Mouse (Mus musculus) C2C12 (cell line): ENCODE data around the gene Armh3. TPM values are rescaled to one million over a fixed set of nuclear protein-coding genes. Genes with fewer than 3 reads are reported as not detected.

Experiments used
- H3K27me3 ChIP-seq: one replicate; pipeline ENCODE4 v1.6.1; 2011; ENCODE audit not compliant: control insufficient read depth, insufficient read depth, insufficient read length
- H3K36me3 ChIP-seq: one replicate; pipeline ENCODE4 v1.6.1; 2011; ENCODE audit not compliant: control insufficient read depth, insufficient read depth
- H3K4me3 ChIP-seq: one replicate; pipeline ENCODE4 v1.5.1; 2011; ENCODE audit warnings: mild to moderate bottlenecking, control low read depth; ENCODE audit not compliant: poor library complexity, insufficient read depth, severe bottlenecking
- H3K79me2 ChIP-seq: one replicate; pipeline ENCODE4 v1.6.1; 2011; ENCODE audit not compliant: control insufficient read depth, insufficient read depth
- H3K79me3 ChIP-seq: one replicate; pipeline ENCODE4 v1.6.1; 2011; ENCODE audit warnings: low read depth, control low read depth
- H3ac ChIP-seq: one replicate; pipeline ENCODE3; 2011; ENCODE audit warnings: low read depth; ENCODE audit not compliant: control insufficient read depth, insufficient read length
- CEBPB ChIP-seq: IDR thresholded peaks from one replicate; pipeline ENCODE4 v1.6.1; 2011; ENCODE audit warnings: low read depth, mild to moderate bottlenecking, control low read depth, moderate library complexity
- CTCF ChIP-seq: IDR thresholded peaks from one replicate; pipeline ENCODE4 v1.5.1; 2011; ENCODE audit not compliant: control insufficient read depth, insufficient read depth, insufficient read length
- FOSL1 ChIP-seq: IDR thresholded peaks from one replicate; pipeline ENCODE4 v1.8.0; 2011; ENCODE audit warnings: mild to moderate bottlenecking, low read length; ENCODE audit not compliant: poor library complexity, insufficient read depth, severe bottlenecking
- MAX ChIP-seq: IDR thresholded peaks from one replicate; pipeline ENCODE4 v1.6.1; 2011; ENCODE audit warnings: mild to moderate bottlenecking, control low read depth
- MYOD1 ChIP-seq: IDR thresholded peaks from one replicate; pipeline ENCODE4 v1.6.1; 2011; ENCODE audit warnings: low read depth; ENCODE audit not compliant: control insufficient read depth, insufficient read length
- MYOG ChIP-seq: IDR thresholded peaks from one replicate; pipeline ENCODE4 v1.6.1; 2011; ENCODE audit not compliant: control insufficient read depth, insufficient read length; ENCODE audit errors: extremely low read depth
- USF1 ChIP-seq: IDR thresholded peaks from one replicate; pipeline ENCODE4 v1.6.1; 2011; ENCODE audit warnings: low read depth, mild to moderate bottlenecking, control low read depth, moderate library complexity
- polyA plus RNA-seq: library from polyadenylated mRNA; unstranded; fragments of >200 nt; fragmentation: generic; extraction: Trizol; gene quantifications from one replicate; pipeline ENCODE4 v1.2.1, GENCODE M21; 2012; ENCODE audit warnings: missing spikeins

Gene Armh3
- polyA plus RNA-seq, 1 experiment, result 6.4 TPM

DNA sequence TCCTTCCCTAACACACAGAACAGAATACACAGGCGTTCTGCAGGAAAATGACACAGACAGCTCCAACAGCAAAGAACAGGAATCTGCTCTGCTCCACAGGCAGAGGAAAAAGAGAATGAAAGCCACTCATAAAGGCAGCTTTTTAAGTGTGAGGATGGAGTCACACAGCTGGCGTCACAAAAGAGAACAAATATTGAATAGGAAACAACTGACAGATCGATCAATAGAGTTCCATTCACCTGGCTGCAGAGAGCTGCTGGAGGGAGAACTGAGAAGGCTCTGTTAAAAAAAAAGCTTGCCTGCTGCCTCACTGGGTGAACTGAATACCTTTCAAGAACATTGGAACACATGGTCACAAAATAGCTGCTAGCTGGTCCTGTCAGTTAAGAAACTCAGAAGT, 154.1 kb downstream of the Armh3 start:
- no peak overlapping the region for H3ac ChIP-seq
- H3K27me3 ChIP-seq, result no peaks in the 10 kb centered on the region
- H3K36me3 ChIP-seq, result no peaks in the 10 kb centered on the region
- H3K79me2 ChIP-seq, result no peaks in the 10 kb centered on the region
- TF ChIP-seq CEBPB (no peak), USF1 (no peak), MYOD1 (no peak), MAX (no peak), FOSL1 (no peak), CTCF (no peak), MYOG (no peak)
- H3K79me3 ChIP-seq, result no peaks in the 10 kb centered on the region
- no peak overlapping the region for H3K4me3 ChIP-seq

DNA sequence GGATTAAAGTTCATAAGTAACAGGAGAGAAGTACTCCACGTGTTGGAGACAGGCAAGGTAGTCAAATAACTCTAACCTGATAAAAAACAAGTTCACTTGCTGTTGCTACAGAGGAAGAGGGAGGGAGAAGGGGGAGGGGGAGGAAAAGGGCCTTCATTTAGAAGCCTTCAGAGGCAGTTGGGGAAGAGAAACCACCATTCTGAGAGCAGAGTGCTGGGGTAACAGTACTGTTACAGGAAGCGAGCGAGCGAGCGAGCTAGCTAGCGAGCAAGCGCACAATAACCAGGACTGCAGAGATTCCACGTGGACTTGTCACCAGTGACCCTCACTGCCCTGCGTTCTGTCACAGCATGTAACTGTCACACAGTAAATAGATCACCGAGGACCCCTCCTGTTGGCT, 154.9 kb downstream of the Armh3 start:
- no peaks in the 10 kb centered on the region for H3K27me3 ChIP-seq

DNA sequence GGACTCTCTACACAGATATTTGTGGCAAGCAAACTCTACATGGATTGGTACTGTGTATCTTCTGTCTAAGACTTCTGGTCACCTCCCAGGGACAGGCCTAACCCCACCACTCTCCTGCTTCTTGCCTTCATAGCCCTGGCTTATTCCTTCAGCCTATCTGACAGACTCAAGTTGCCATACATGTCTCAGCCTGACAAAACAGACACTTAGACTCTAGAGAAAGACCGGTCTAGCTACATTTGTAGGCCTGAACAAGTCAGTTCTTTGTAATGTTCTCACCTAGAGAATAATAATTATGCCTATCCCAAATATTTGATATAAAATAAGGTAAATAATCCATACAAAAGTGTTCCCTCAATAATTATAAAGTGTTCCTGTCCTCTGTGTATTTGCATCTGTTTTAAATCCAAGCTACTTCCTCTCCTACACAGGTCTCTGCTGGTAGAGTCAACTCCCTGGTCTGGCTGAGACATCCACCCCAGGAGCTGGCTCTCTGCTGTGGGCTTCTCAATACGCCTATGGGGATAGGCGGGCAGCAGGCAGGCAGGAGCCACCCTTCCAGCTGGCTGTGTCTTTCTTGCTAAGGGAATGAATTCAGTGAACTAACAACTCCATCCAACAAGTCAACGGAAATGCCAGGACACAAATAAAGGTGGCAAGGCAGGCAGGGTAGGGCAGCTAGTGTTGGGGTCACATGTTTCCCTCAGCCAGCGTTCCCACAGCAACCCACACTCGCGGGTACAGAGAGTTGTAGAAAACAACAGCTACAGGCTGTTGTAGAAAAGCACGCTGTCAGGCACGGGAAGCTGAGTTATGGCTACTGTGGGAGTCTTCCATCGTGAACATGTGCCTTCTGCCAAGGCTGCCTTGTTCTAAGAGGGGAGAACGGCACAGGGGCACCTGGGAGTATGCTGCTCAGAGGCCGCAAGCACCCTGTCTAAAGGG, 161.0 kb downstream of the Armh3 start:
- Histone ChIP-seq H3K36me3 (no peaks in the 10 kb centered on the region), H3K4me3 (no peak overlapping the region), H3K79me2 (no peaks in the 10 kb centered on the region), H3ac (no peak overlapping the region), H3K27me3 (no peaks in the 10 kb centered on the region), H3K79me3 (no peaks in the 10 kb centered on the region)
- TF ChIP-seq CEBPB (no peak), MAX (no peak), MYOD1 (no peak), FOSL1 (no peak), USF1 (no peak), MYOG (no peak)

More for the DNA sequence above, 154.9 kb downstream of the Armh3 start:
- no peak overlapping the region for H3ac ChIP-seq
- H3K79me3 ChIP-seq, result no peaks in the 10 kb centered on the region
- no peaks in the 10 kb centered on the region for H3K79me2 ChIP-seq
- TF ChIP-seq CTCF (no peak), MYOD1 (no peak), MYOG (no peak), USF1 (no peak), MAX (no peak), FOSL1 (no peak), CEBPB (no peak)
- H3K36me3 ChIP-seq, result no peaks in the 10 kb centered on the region
- H3K4me3 ChIP-seq, result no peak overlapping the region

DNA sequence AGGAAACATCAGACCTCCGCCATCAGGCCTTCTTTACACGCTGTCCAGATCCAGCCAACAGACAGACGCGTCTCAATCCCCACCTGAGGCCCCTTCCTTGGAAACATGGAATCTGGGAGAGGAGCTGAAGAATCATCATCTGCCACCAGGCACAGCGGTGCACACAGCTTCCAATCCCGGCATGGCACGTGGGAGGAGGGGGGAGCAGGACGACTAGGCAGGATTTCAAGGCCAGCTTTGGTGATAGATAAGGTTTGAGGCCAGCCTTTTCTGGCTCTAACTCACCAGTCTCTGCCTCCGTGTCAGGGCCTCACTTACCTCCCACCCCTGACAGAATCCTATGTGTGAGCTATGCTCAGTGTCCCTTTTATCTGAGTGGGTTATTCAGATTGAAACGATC, 162.8 kb downstream of the Armh3 start:
- Histone ChIP-seq H3K79me3 (no peaks in the 10 kb centered on the region), H3K36me3 (no peaks in the 10 kb centered on the region), H3K79me2 (no peaks in the 10 kb centered on the region), H3K27me3 (no peaks in the 10 kb centered on the region), H3ac (no peak overlapping the region), H3K4me3 (no peak overlapping the region)
- TF ChIP-seq CEBPB (no peak), FOSL1 (no peak), MYOD1 (no peak), CTCF (no peak), MAX (no peak), MYOG (no peak), USF1 (no peak)

DNA sequence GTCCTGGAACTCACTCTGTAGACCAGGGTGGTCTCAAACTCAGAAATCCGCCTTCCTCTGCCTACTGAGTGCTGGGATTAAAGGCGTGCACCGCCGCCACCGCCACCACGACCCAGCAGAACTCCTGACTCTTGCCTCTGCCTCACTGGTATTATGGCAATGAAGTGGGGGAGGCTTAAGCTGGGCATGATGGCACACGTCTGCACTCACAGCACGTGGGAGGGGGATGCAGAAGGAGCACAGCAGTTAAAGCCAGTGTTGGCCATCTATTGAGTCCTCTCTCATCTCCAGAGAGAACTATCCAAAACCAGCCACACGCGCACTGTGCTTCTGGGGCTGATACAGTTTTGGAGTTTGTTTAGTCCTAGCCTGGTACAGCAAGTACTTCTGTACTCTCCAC, 164.6 kb downstream of the Armh3 start:
- TF ChIP-seq MAX (no peak), MYOG (no peak), USF1 (no peak), CEBPB (no peak), CTCF (no peak), FOSL1 (no peak), MYOD1 (no peak)

More for the DNA sequence above, 164.6 kb downstream of the Armh3 start:
- no peaks in the 10 kb centered on the region for H3K79me2 ChIP-seq
- H3K4me3 ChIP-seq, result no peak overlapping the region
- no peaks in the 10 kb centered on the region for H3K36me3 ChIP-seq
- no peaks in the 10 kb centered on the region for H3K27me3 ChIP-seq
- no peaks in the 10 kb centered on the region for H3K79me3 ChIP-seq
- no peak overlapping the region for H3ac ChIP-seq
